Mouse (Mus musculus) layer of hippocampus, adult 2 months (tissue): ENCODE results near the gene Pds5b. TPM values are rescaled to one million over a fixed set of nuclear protein-coding genes. Genes with fewer than 3 reads are reported as not detected.
A peak's percentile ranks its signal among the peaks of the same experiment; 100 is the strongest.
"Not testable (repeated sequence)": the region's sequence is repeated elsewhere in the genome, so short reads cannot be mapped to it uniquely, and the experiment has no call there.

ENCODE experiments used
- DNase-seq, 2 experiments: peaks; one replicate each; pipeline ENCODE4 v3.0.0; 2022; ENCODE audit warnings: low spot score in 2 of 2
- H3K27ac ChIP-seq: fragments of 200-600 bp; 2 replicates; pipeline ENCODE4 v1.8.1; 2022
- H3K4me3 ChIP-seq: fragments of 200-600 bp; 2 replicates; pipeline ENCODE4 v1.8.1; 2022; ENCODE audit warnings: mild to moderate bottlenecking
- CTCF ChIP-seq: fragments of 200-600 bp; conservative IDR thresholded peaks from 2 replicates; pipeline ENCODE4 v1.8.1; 2022; ENCODE audit warnings: antibody characterized with exemption, mild to moderate bottlenecking, moderate library complexity
- long read RNA-seq, 2 experiments: library from polyadenylated mRNA; stranded (forward); transcript quantifications; one replicate each; pipeline ENCODE4 v2.0.0; 2021; ENCODE audit warnings: borderline mapping rate in 2 of 2
- total RNA-seq, 2 experiments: library from RNA; stranded (reverse); gene quantifications; 2 replicates each; pipeline ENCODE4 v1.2.3; 2021

Gene Pds5b
- 10 to 100 TPM; 77.4 to 89.3 TPM for total RNA-seq
- long read RNA-seq, experiment 1, full-length matches to known transcripts, result 8 of 22 reads
- long read RNA-seq, experiment 1, partial matches to known transcripts, result 12 of 22 reads
- long read RNA-seq, experiment 1, other reads (novel, unspliced or antisense), result 2 of 22 reads
- long read RNA-seq, experiment 2, full-length matches to known transcripts, result 16 of 43 reads
- long read RNA-seq, experiment 2, partial matches to known transcripts, result 17 of 43 reads
- long read RNA-seq, experiment 2, other reads (novel, unspliced or antisense), result 10 of 43 reads

DNA sequence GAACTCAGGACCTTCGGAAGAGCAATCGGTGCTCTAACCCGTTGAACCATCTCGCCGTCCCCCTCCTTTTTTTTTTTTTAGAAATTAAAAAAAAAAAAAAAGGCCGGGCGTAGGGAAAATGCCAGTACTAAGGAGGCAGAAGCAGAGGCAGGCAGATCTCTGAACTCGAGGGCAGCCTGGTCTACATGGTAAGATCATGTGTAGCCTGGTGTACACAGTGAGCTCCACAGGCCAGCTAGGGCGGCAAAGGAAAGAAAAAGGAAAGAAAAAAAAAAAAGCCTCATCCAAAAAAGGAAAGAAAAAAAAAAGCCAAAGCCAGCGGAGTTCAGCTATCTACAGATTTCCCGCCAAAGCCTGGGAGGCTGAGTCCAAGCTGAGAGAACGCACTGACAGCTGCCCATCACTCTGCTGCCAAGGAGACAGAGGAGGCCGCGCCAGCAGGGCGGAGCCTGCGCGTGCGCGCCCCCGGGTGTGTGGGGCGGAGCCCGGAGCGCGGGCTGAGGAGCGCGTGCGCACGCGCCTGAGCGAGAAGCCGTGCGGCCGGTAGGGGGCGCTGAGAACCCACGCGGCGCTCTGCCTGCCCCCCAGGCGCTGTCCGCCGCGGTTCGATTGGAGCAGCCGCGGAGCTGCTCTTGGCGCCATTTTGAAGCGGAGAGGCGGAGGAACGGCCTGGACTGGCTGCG, at the start of gene Pds5b:
Pds5b (plus strand) TSS at position 587 of the 683 bp plus-strand sequence.
- Histone ChIP-seq H3K4me3 (peak within 1 kb of the TSS; percentile 76), H3K27ac (peak within 1 kb of the TSS; percentile 92)
- peak; percentile 93 to 96 for DNase-seq
- TF ChIP-seq CTCF, result peak; percentile 83

DNA sequence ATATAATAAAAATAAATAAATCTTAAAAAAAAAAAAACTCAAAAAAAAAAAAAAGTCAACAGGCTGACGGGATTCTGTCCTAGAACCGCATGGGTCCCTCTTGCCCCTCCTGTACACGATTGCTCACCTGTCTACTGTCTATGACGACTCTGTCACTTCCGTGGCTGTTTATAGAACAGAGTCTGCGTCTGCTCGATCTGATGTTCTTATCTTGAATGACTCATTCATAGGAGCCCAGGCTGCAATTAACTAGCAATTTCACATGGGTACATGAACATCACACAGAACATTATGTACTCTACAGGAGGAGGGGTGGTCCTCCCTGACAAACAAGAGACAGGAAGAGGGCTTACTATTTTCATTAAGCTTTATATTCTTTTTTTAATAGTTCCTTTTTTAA, 48.0 kb upstream of the Pds5b start:
- peak in 1 of 2 experiments; percentile 27 for DNase-seq

DNA sequence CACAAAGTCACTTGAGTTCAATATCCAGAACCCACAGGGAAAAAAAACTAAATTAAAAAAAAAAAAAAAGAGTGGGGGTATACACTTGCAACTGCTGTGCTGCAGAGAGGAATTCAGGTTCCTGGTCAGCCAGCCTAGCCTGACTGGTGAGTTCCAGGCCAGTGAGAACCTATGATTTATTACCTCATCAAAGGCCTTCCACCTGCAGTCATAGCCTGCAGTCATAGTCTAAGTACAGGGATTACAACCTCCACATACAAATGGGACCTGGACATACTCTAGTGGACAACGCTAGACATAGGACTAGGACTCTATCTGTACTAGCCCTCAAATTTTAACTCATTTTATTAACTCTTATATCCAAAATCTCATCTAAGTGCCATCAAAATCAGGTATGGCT, 44.3 kb upstream of the Pds5b start:
- DNase-seq, result no peak
- no peak for TF ChIP-seq CTCF
- Histone ChIP-seq H3K4me3 (no peak overlapping the region), H3K27ac (no peak overlapping the region)

More for the DNA sequence above, 48.0 kb upstream of the Pds5b start:
- H3K4me3 ChIP-seq, result no peak overlapping the region
- H3K27ac ChIP-seq, result no peak overlapping the region
- no peak for TF ChIP-seq CTCF

DNA sequence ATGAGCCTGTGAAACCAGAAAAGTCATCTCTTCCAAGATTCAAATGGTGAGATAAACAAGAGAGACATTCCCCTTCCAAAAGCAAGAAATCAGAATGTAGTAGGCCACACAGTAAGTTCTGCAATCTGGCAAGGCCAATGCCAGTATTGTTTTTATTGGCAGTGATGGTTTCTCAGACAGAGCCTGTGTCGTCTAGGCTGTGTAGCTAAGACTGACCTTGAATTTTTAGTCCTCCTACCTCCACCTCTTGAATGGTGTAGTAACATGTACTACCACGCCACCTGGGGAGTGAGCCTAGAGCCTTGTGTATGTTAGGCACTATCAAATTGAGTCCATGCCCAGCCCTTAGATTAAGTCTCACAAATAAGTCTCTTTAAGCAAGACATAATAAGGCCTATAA, 43.8 kb upstream of the Pds5b start:
- no peak for DNase-seq
- TF ChIP-seq CTCF, result no peak
- Histone ChIP-seq H3K4me3 (no peak overlapping the region), H3K27ac (no peak overlapping the region)

DNA sequence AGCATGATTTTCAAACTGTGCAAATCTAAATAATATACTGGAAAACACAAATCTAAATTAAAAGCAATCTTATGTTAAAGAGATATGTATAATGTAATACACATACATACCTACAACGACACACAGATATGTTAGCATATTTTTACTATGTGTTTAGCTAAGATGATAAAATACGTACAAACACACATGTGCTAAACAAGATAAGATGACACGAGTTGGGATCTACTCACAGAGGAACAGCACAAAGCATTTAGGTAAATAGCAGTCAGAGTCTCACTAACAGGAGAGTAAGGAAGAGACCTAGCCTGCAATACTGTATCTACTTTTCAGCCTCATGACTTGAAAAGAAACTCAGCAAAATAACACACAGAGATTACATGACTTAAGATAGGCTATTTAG, 32.1 kb upstream of the Pds5b start:
- no peak for DNase-seq
- Histone ChIP-seq H3K4me3 (no peak overlapping the region), H3K27ac (no peak overlapping the region)
- TF ChIP-seq CTCF, result no peak

DNA sequence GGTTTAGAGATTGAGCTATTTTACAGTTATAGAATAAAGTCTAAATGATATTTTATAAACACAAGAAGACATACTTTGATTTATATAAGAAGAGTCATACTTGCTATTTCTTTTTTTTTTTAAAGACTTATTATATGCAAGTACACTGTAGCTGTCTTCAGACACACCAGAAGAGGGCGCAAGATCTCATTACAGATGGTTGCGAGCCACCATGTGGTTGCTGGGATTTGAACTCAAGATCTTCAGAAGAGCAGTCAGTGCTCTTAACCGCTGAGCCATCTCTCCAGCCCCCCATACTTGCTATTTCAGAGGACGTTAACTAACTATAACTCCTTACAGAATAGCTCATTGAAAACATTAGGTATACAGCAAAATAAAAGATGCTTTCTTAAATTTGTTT, 30.1 kb upstream of the Pds5b start:
- H3K4me3 ChIP-seq, H3K27ac ChIP-seq, DNase-seq: not testable (repeated sequence)
- peak; percentile 56 for TF ChIP-seq CTCF

DNA sequence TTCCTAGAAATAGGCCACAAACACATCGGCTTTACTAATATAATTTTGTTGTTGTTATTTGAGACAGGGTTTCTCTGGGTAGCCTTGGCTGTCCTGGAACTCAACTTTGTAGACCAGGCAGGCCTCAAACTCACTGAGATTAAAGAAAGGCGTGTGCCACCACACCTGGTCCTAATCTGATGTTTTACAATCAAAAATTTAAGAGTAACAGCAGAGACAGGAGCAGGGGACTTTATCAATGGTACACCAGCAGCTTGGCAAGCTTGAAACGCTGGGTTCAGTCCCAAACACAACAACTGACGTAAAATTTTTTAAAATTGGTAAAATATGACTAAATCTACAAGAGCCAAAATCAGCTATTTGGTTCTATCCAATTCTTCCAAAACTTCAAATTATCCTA, 28.6 kb upstream of the Pds5b start:
- TF ChIP-seq CTCF, result no peak
- Histone ChIP-seq H3K27ac (no peak overlapping the region), H3K4me3 (no peak overlapping the region)
- no peak for DNase-seq

DNA sequence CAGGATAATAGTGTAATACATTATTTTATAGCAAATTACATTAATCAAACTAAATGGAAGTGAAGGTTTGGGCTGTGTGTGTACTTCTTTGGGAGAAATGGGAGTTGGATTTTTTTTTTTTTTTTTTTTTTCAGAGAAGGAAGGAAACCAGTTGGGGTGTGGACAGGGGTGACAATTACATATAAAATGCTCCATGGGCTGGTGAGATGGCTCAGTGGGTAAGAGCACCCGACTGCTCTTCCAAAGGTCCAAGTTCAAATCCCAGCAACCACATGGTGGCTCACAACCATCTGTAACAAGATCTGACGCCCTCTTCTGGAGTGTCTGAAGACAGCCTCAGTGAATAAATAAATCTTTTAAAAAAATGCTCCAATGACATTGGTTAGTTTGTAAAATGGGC, 21.0 kb upstream of the Pds5b start:
- TF ChIP-seq CTCF, result no peak
- Histone ChIP-seq H3K27ac (no peak overlapping the region), H3K4me3 (no peak overlapping the region)
- DNase-seq, result no peak

DNA sequence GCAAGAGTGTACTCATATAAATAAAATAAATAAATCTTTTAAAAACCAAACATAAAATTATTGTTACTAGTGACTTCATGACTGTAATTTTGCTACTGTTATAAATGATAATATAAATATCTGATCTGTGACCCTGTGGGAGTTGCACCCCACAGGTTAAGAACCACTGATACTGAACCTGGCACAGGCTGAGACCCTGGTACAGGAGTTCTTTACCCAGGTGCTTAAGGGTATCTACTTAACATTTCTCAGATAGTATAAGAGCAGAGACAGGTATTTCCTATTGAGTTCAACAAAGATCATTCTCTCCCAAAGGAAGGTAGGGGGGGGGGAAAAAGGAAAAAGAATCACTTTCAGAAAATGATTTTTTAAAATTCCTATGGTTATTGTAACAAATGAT, 19.0 kb upstream of the Pds5b start:
- no peak for DNase-seq
- H3K27ac ChIP-seq, result no peak overlapping the region
- peak; percentile 24; the same call in 1 of the 2 replicates for TF ChIP-seq CTCF
- no peak overlapping the region for H3K4me3 ChIP-seq

DNA sequence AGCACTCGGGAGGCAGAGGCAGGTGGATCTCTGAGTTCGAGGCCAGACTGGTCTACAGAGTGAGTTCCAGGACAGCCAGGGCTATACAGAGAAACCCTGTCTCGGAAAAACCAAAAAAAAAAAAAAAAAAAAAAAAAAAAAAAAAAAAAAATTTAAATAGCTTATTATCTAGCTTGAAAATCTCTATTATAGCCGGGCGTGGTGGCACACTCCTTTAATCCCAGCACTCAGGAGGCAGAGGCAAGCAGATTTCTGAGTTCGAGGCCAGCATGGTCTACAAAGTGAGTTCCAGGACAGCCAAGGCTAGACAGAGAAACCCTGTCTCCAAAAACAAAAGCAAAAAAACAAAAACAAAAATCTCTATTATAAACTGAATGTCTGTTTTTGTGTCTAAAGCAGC, 14.1 kb upstream of the Pds5b start:
- not testable (repeated sequence) for H3K4me3 ChIP-seq, H3K27ac ChIP-seq, DNase-seq

DNA sequence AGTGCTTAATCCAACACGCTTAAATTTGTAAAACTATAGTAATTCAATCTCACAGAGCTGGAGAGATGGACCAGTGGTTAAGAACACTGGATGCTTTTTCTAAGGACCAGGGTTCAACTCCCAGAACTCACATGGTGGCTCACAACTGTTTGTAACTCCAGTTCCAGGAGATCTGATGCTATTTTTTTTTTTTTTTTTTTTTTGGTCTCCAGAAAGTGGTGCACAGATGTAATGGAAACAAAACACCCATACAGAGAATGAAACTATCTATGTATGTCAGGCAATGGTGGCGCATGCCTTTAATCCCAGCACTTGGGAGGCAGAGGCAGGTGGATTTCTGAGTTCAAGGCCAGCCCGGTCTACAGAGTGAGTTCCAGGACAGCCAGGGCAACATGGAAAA, 13.2 kb upstream of the Pds5b start:
- peak overlapping the region; percentile 13; the same call in 1 of the 2 replicates for H3K4me3 ChIP-seq
- H3K27ac ChIP-seq, DNase-seq: not testable (repeated sequence)

DNA sequence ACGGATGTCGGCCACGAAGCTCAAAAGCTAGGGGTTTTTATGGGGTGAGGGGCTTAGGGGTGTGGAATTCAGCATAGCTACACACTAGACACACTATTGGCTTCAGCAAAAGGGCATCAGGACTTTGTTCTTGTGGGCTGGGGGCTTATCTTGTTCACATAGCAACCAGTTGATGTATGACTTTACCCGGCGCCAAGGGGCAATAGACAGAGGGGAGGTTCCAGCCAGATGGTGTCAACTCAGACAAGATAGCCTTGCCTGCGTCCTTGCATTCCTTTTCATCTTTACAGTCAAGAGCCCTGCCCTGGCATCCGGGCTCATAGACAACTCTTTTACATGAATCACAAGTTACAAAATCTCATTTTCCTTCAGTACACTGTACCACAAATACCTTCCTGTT, 9.6 kb upstream of the Pds5b start:
- not testable (repeated sequence) for DNase-seq, H3K27ac ChIP-seq
- H3K4me3 ChIP-seq, result peak overlapping the region; percentile 89

DNA sequence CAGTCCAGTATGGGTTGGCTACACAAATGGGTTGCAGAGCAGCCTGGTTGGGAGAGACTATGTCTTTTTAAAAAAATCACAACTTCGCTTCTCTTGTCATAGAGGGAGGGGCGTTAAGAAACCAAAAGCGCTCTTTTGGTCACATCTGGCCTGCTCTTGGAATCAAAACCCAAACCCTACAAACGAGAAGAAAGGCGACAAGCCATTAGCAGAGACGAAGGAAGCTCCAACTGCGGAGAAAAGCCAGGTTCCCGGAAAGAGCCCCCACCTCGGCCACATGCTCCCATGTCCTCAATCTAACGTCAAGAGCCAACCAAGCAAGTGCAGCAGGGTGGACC, 8.8 kb upstream of the Pds5b start:
- TF ChIP-seq CTCF, result no peak
- Histone ChIP-seq H3K4me3 (peak overlapping the region; percentile 89), H3K27ac (peak overlapping the region; percentile 95)
- peak in 1 of 2 experiments; percentile 29 for DNase-seq

DNA sequence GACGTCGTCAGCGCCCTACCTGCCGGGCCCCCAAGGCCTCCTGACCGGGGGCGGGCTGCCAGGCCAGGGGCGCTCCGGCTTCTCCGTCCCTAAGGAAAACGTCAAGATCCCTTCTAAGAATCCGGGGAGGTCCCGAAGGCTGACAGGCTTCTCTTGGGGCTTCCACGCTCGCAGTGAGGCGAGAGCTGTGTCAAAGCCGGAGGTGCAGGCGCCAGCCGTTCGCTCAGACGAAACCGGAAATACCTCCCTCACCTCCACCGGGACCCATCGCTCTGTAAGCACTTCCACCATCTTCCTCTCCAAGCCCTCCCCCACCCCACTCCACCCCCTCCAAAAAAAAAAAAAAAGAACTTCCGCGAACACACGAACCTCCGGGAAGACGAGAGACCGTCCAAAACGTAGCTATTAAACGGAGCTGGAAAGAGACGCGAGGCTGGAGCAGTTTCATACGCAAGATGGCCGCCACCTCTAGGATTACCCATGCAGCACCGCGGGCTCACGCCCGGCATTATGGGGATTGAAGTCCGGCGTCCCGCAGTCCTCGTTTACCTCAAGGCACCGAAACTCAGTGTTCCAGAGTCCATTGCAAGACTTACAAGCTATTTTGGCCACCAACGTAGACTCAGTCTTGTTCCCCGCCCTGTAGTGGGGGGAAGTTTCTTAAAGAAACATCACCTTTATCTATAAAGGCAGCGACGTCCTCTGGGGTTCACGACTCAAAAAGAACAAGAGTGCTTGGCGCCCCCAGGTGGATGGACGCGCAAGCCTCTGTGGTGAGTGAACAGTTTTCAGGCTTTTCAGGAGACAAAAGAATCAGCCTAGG, 8.2 kb upstream of the Pds5b start:
- peak; percentile 92 to 98 for DNase-seq
- Histone ChIP-seq H3K27ac (peak overlapping the region; percentile 95), H3K4me3 (peak overlapping the region; percentile 89)
- TF ChIP-seq CTCF, result peak; percentile 92

DNA sequence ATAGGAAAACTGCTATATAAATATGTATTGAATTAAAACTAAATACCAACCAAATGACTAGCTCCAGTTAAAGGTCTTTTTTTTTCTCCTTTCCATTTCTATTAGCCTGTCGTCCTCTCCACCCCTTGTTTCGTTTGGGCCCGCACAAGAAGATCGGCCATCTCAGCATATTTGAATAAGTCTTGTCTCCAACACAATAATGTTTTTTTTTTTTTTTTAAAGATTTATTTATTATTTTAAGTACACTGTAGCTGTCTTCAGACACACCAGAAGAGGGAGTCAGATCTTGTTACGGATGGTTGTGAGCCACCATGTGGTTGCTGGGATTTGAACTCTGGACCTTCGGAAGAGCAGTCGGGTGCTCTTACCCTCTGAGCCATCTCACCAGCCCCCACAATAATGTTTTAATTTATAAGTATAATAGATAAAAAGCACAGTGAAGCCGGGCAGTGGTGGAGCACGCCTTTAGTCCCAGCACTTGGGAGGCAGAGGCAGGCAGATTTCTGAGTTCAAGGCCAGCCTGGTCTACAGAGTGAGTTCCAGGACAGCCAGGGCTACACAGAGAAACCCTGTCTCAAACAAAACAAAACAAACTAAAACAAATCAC, 7.3 kb upstream of the Pds5b start, which contains the start of gene N4bp2l2:
N4bp2l2 (minus strand) TSS at position 51 of the 607 bp plus-strand sequence.
- DNase-seq, result not testable (repeated sequence)
- Histone ChIP-seq H3K4me3 (peak within 1 kb of the TSS; percentile 89), H3K27ac (peak within 1 kb of the TSS; percentile 95)
